Mouse (Mus musculus) heart, embryonic 13.5 days (tissue): ENCODE measurements around the gene Nox4. TPM values are rescaled to one million over a fixed set of nuclear protein-coding genes. Genes with fewer than 3 reads are reported as not detected.
A peak's percentile ranks its signal among the peaks of the same experiment; 100 is the strongest.

ENCODE experiments used
- ATAC-seq: fragments of 200-750 bp; cut with Nextera tagmentation; 2 replicates; pipeline ENCODE4 v1.8.0; 2017; ENCODE audit warnings: moderate TSS enrichment; ENCODE audit not compliant: insufficient number of reproducible peaks, low FRiP score, low TSS enrichment; ENCODE audit errors: extremely low read depth
- H3K27ac ChIP-seq: fragments of 300-500 bp; sonication (generic); replicated peaks from 2 replicates; pipeline ENCODE4 v1.5.1; 2015; ENCODE audit warnings: moderate library complexity, mild to moderate bottlenecking, inconsistent platforms
- H3K27me3 ChIP-seq: fragments of 300-500 bp; sonication (generic); replicated peaks from 2 replicates; pipeline ENCODE4 v1.6.1; 2015; ENCODE audit warnings: mild to moderate bottlenecking, inconsistent platforms
- H3K36me3 ChIP-seq: fragments of 300-500 bp; sonication (generic); 2 replicates; pipeline ENCODE4 v1.6.1; 2015; ENCODE audit warnings: mild to moderate bottlenecking, inconsistent platforms
- H3K4me1 ChIP-seq: fragments of 300-500 bp; sonication (generic); 2 replicates; pipeline ENCODE4 v1.6.1; 2015; ENCODE audit warnings: inconsistent platforms
- H3K4me2 ChIP-seq: fragments of 300-500 bp; sonication (generic); 2 replicates; pipeline ENCODE4 v1.6.1; 2015; ENCODE audit warnings: inconsistent platforms, mild to moderate bottlenecking, moderate library complexity
- H3K4me3 ChIP-seq: fragments of 300-500 bp; sonication (generic); 2 replicates; pipeline ENCODE4 v1.5.1; 2015; ENCODE audit warnings: moderate library complexity, mild to moderate bottlenecking, inconsistent platforms
- H3K9ac ChIP-seq: fragments of 300-500 bp; sonication (generic); 2 replicates; pipeline ENCODE4 v1.6.1; 2015; ENCODE audit warnings: inconsistent platforms, mild to moderate bottlenecking, moderate library complexity
- H3K9me3 ChIP-seq: fragments of 300-500 bp; sonication (generic); 2 replicates; pipeline ENCODE4 v1.6.1; 2016; ENCODE audit warnings: inconsistent platforms
- WGBS: fragments of 180-500 bp; shearing (Covaris S2); methylation state at CpG from one replicate; pipeline ENCODE4 v1.1.7; 2015; ENCODE audit warnings: mixed read lengths; 5-methylcytosine and 5-hydroxymethylcytosine counted together
- polyA plus RNA-seq: library from polyadenylated mRNA; unstranded; fragments of >200 nt; fragmentation: Nextera tagmentation; extraction: Ambion mirVana; gene quantifications from 2 replicates; pipeline ENCODE4 v1.2.1, GENCODE M21; 2015

Gene Nox4
- 3.3 and 3.8 TPM in 2 replicates for polyA plus RNA-seq

DNA sequence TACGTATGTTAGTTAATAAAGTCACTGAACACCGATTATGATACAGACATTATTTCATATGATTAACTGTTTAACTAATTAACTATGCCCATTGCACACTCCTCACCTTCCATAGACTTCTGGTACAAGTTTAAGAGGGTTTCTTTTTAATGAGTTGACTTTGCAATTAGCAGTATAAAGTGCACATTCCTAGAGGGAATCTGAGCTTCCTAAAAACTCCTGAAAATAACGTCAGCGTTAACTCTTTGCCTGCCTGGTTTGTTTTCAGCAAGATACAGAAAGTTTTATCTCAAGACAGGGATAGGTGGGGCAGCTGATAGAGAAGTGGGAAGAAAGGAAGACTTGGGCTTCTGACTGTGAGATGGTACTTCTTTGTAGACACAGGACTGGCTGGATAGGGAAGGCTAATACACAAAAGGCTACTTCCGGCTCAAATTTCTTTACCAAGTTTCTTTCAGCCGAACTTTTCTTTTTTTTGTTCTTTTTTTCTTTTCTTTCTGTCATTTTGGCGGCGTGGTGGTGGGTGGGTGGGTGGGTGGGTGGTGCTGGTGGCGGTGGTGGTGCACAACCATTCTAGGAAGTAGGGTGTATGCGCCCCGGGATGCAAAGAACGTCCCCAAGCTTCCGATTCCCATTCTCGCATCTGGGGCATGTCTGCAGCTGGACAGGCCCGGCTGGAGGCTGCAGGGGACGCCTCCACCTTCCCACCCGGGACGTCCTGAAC lies at the start of gene Nox4:
Gene Nox4 (plus strand): TSS at position 241 of the 724 bp plus-strand sequence.
- H3K9me3 ChIP-seq = no peaks in the 10 kb centered on the region
- peaks cover 11% of the 10 kb centered on the region for H3K4me1 ChIP-seq
- H3K4me3 ChIP-seq = peak within 1 kb of the TSS; percentile 78
- peak within 1 kb of the TSS; percentile 87 for H3K9ac ChIP-seq
- H3K27ac ChIP-seq = peak within 1 kb of the TSS; percentile 81
- peak within 1 kb of the TSS; percentile 76 for H3K4me2 ChIP-seq
- 10% methylated on average over 18 of the region's 18 CpGs for WGBS
- no peak for ATAC-seq
- H3K27me3 ChIP-seq = no peaks in the 10 kb centered on the region
- H3K36me3 ChIP-seq = no peaks in the 10 kb centered on the region

DNA sequence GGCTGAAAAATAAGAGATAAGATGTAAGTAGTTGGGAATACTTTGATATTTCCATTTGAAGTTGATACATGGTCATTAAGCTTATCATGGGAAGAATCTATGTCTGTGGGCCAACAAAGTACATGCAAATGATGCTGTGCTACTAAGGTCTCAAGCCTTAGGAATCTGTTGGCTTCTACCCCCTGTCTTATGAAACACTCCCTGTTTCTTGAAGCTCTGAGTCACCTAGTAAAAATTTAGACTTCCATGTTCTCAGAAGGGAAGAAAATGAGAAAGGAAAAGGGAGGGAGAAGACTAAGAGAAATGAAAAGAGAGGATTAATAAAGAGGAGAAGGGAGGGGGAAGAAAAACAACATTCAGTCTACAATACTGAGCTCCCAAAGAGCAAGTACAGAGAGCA lies 41.1 kb upstream of the Nox4 start:
- Histone ChIP-seq H3K9me3 (no peaks in the 10 kb centered on the region), H3K4me2 (no peak overlapping the region), H3K27ac (no peak overlapping the region), H3K27me3 (no peaks in the 10 kb centered on the region), H3K4me1 (no peaks in the 10 kb centered on the region), H3K36me3 (no peaks in the 10 kb centered on the region), H3K9ac (no peak overlapping the region), H3K4me3 (no peak overlapping the region)
- ATAC-seq = no peak

DNA sequence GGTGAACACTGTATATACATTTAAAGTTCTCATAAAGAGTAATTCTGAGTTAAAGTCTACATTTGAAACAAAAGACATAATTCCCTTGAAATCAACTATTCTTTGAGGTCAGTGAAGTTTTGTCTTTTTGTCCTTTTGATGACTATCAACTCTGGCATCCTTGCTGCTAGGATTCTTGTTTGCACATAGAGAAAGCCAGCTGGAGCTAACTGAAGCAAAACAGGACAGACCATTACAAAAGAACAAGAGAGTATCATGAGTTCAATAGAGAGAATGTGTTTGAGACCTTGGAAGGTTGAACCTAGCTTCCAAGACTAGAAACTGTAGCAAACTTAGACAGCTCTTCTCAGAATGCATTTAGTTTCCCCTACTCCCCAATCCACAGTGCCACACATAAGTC lies 24.2 kb upstream of the Nox4 start:
- Histone ChIP-seq H3K9me3 (no peaks in the 10 kb centered on the region), H3K27me3 (no peaks in the 10 kb centered on the region), H3K4me3 (no peak overlapping the region)

DNA sequence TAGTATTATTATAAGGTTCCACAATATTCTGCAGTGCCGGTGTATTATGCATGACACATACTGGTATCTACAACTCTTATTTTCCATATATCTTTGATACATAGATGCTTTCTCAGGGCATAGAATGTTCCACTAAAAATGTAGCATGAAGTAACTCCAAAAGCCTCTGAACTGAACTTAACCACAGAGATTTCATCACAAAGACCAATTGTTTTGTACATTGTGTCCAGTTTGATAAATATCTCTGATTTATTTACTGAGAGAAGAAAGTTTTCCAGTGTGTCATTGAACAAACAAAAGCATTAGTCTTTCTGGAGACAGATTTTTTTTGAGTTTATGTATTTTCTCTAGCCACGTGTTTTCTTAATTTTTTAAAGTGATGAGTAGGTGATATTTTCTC lies 23.1 kb upstream of the Nox4 start:
- 71% methylated on average over 2 of the region's 2 CpGs for WGBS
- H3K4me3 ChIP-seq = no peak overlapping the region
- no peaks in the 10 kb centered on the region for H3K9me3 ChIP-seq
- no peak overlapping the region for H3K27ac ChIP-seq
- no peaks in the 10 kb centered on the region for H3K4me1 ChIP-seq
- H3K9ac ChIP-seq = no peak overlapping the region
- H3K4me2 ChIP-seq = no peak overlapping the region
- no peaks in the 10 kb centered on the region for H3K36me3 ChIP-seq
- H3K27me3 ChIP-seq = no peaks in the 10 kb centered on the region
- no peak for ATAC-seq

More for the DNA sequence above, 24.2 kb upstream of the Nox4 start:
- Histone ChIP-seq H3K4me1 (no peaks in the 10 kb centered on the region), H3K4me2 (no peak overlapping the region), H3K27ac (no peak overlapping the region), H3K9ac (no peak overlapping the region), H3K36me3 (no peaks in the 10 kb centered on the region)
- no peak for ATAC-seq

DNA sequence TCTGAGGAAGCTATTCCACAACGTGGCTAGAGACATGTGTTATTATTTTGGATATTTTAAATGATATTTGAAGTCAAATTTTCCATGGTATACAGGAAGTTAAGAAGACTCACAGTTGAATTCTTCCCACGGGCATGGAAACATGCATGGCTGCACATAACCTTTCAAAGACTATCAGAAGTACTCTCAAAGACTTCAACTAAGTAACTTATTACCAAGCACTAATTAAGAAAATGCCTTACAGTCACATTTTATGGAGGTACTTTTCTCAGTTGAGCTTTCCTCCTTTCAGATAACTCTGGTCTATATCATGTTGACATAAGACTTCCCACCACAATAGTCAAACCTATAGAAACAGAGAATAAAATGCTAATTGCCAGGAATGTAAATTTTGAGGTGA lies 20.3 kb upstream of the Nox4 start:
- Histone ChIP-seq H3K9ac (no peak overlapping the region), H3K4me2 (no peak overlapping the region), H3K4me1 (no peaks in the 10 kb centered on the region), H3K27ac (no peak overlapping the region), H3K36me3 (no peaks in the 10 kb centered on the region), H3K4me3 (no peak overlapping the region), H3K27me3 (no peaks in the 10 kb centered on the region), H3K9me3 (no peaks in the 10 kb centered on the region)
- ATAC-seq = no peak
- WGBS = 35% methylated on average over 2 of the region's 2 CpGs

DNA sequence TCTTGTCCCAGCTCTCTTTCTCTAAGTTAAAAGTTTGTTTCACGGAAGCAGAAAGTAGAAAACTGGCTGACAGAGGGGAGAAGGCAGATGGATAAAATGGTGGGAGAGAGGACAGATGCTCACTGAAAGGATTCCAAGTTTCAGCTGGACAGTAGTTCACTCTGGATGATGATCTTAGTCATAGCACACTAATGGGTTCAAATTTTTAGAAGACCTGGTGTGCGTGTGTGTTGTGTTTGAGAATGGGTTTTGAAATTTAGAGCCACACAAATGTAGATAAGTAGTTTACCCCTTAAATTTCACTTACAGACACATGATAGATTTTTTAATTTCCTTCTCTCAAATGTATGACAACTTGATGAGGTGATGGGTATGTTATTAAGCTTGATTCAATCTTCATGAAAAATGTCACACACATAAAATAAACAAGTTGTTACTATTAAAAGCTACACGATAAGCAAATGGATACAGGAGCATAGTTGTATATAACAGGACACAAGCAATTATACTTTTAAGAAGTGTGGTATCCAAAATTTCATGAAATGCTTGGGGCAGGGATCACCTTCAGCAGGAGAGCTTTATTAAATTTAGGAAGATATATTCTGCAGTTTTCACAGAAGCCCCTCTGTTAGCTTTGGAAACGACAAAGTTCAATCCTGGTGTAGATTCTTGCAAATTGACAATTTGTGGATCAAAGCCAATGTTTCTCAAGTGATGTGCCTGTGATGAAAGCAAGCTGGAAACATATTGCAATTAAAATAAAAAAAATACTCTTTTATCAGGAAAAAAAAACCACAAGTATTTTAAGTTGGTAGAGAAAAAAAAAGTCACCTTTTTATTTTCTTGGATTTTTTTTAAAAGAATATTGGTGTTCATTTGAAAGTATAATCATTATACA lies 18.6 kb upstream of the Nox4 start:
- Histone ChIP-seq H3K4me2 (no peak overlapping the region), H3K27ac (no peak overlapping the region), H3K4me3 (no peak overlapping the region), H3K27me3 (no peaks in the 10 kb centered on the region), H3K9me3 (no peaks in the 10 kb centered on the region), H3K4me1 (no peaks in the 10 kb centered on the region), H3K36me3 (no peaks in the 10 kb centered on the region), H3K9ac (no peak overlapping the region)
- ATAC-seq = no peak
- 64% methylated on average over 4 of the region's 4 CpGs for WGBS

GRCm38 (mm10) chr7:87229502-87229901 lies 16.4 kb upstream of the Nox4 start:
- Histone ChIP-seq H3K9me3 (no peaks in the 10 kb centered on the region), H3K27me3 (no peaks in the 10 kb centered on the region), H3K27ac (no peak overlapping the region), H3K9ac (no peak overlapping the region), H3K36me3 (no peaks in the 10 kb centered on the region), H3K4me3 (no peak overlapping the region), H3K4me2 (no peak overlapping the region), H3K4me1 (no peaks in the 10 kb centered on the region)
- ATAC-seq = no peak
- 83% methylated on average over 1 of the region's 1 CpGs for WGBS

- no peaks in the 10 kb centered on the region for H3K27me3 ChIP-seq
- H3K4me3 ChIP-seq = no peak overlapping the region
- 65% methylated on average over 1 of the region's 1 CpGs for WGBS
- no peaks in the 10 kb centered on the region for H3K4me1 ChIP-seq
- no peak overlapping the region for H3K4me2 ChIP-seq
- no peaks in the 10 kb centered on the region for H3K36me3 ChIP-seq
- H3K9ac ChIP-seq = no peak overlapping the region
- H3K9me3 ChIP-seq = no peaks in the 10 kb centered on the region
- no peak for ATAC-seq
- H3K27ac ChIP-seq = no peak overlapping the region
Measured at GRCm38 (mm10) chr7:87241139-87241538, 4.8 kb upstream of the Nox4 start.

DNA sequence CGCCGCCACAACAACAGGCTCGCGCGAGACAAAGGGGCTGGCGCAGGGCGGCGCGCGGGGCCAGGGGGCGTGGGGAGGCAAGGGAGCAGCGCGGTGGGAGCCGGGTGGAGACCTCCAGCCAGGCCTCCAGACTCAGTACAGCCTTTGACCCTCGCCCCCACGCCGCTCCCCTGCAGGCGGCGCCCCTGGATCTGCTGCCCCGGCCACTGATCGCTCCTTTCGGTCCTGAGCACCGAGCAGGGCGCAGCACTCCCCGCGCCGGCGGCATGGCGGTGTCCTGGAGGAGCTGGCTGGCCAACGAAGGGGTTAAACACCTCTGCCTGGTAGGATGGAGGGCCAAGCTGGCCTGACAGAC lies 661 bp downstream of the Nox4 start:
- no peak; the same call in 1 of the 2 replicates for ATAC-seq
- Histone ChIP-seq H3K27me3 (no peaks in the 10 kb centered on the region), H3K36me3 (no peaks in the 10 kb centered on the region), H3K4me1 (peaks cover 11% of the 10 kb centered on the region), H3K9ac (peak overlapping the region; percentile 87), H3K9me3 (no peaks in the 10 kb centered on the region), H3K27ac (peak overlapping the region; percentile 81), H3K4me3 (peak overlapping the region; percentile 78), H3K4me2 (peak overlapping the region; percentile 76)
- 1% methylated on average over 28 of the region's 30 CpGs for WGBS

GRCm38 (mm10) chr7:87246940-87247339 lies 1.0 kb downstream of the Nox4 start:
- H3K27ac ChIP-seq = peak overlapping the region; percentile 81
- WGBS = 58% methylated on average over 1 of the region's 1 CpGs
- H3K27me3 ChIP-seq = no peaks in the 10 kb centered on the region
- no peak for ATAC-seq
- H3K36me3 ChIP-seq = no peaks in the 10 kb centered on the region
- H3K9ac ChIP-seq = peak overlapping the region; percentile 87
- peak overlapping the region; percentile 78 for H3K4me3 ChIP-seq
- peak overlapping the region; percentile 76 for H3K4me2 ChIP-seq
- no peaks in the 10 kb centered on the region for H3K9me3 ChIP-seq
- H3K4me1 ChIP-seq = peaks cover 11% of the 10 kb centered on the region

- no peak for ATAC-seq
- Histone ChIP-seq H3K4me2 (peak overlapping the region; percentile 76; the same call in 1 of the 2 replicates), H3K27me3 (no peaks in the 10 kb centered on the region), H3K9ac (no peak overlapping the region), H3K9me3 (no peaks in the 10 kb centered on the region), H3K4me3 (no peak overlapping the region), H3K27ac (no peak overlapping the region), H3K4me1 (peaks cover 11% of the 10 kb centered on the region), H3K36me3 (no peaks in the 10 kb centered on the region)
- 15% methylated on average over 1 of the region's 1 CpGs for WGBS
Measured at GRCm38 (mm10) chr7:87247926-87248325, 2.0 kb downstream of the Nox4 start.
